Mouse (Mus musculus): ENCODE measurements at regions not wholly inside any gene's neighbourhood (a gene's known extent, or its start where the extent isn't known, plus 50 kb on each side); places are given as distances from the start of the nearest gene placed in this dataset.

DNA sequence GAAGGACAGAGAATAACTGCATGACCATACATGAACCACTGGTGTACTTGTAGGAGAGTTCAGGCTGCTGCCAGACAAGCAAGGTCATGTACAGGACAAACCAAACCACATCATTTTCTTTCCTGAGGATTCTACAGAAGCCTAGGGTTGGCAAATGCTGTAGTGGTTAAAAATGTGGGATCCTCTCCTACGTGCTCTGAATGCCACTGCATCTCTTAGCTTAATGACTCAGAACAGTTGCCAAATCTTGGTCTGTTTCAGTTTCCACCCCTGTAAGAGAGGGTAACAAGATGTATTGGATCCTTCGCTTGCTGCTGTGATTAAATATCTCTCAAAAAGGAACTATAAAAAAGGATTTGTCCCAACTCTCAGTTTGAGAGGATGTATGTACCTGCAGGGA is 938.1 kb downstream of the 4930444P10Rik start:
- no peak overlapping the region for H3K9ac ChIP-seq
- 87% methylated on average over 2 of the region's 2 CpGs for WGBS
- H3K27me3 ChIP-seq, result no peaks in the 10 kb centered on the region
- no peak overlapping the region for H3K4me3 ChIP-seq
- no peaks in the 10 kb centered on the region for H3K4me1 ChIP-seq
- ATAC-seq (ENCODE audit: insufficient number of reproducible peaks, insufficient read depth, low FRiP score, low TSS enrichment), result no peak
- no peak overlapping the region for H3K4me2 ChIP-seq (replicated peaks)
- no peak overlapping the region for H3K27ac ChIP-seq
- H3K9me3 ChIP-seq, result no peaks in the 10 kb centered on the region
- H3K36me3 ChIP-seq, result no peaks in the 10 kb centered on the region

DNA sequence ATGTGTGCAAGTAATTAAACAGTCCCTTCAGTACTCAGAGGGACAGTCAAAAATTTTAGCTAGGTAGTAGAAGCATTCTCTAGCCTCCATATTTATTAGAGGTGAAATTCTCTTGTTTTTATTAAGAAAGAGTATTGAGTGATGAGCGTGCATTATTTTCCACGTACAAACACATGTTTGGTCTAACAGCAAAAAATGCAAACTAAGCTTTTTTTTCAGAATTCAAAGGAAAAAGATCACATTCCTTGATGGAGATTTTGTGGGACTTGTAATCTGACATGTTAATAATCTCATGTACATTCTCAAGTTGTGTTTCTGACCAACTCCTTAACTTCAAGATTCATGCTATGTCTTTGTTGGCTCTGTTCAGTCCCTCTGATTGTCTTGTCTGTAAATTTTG is 939.2 kb downstream of the 4930444P10Rik start:
- no peaks in the 10 kb centered on the region for H3K36me3 ChIP-seq
- H3K4me3 ChIP-seq, result no peak overlapping the region
- WGBS, result 85% methylated on average over 2 of the region's 2 CpGs
- no peaks in the 10 kb centered on the region for H3K9me3 ChIP-seq
- H3K4me1 ChIP-seq, result no peaks in the 10 kb centered on the region
- no peaks in the 10 kb centered on the region for H3K27me3 ChIP-seq
- H3K4me2 ChIP-seq (replicated peaks), result no peak overlapping the region
- H3K9ac ChIP-seq, result no peak overlapping the region
- ATAC-seq (ENCODE audit: insufficient number of reproducible peaks, insufficient read depth, low FRiP score, low TSS enrichment), result no peak
- H3K27ac ChIP-seq, result no peak overlapping the region

DNA sequence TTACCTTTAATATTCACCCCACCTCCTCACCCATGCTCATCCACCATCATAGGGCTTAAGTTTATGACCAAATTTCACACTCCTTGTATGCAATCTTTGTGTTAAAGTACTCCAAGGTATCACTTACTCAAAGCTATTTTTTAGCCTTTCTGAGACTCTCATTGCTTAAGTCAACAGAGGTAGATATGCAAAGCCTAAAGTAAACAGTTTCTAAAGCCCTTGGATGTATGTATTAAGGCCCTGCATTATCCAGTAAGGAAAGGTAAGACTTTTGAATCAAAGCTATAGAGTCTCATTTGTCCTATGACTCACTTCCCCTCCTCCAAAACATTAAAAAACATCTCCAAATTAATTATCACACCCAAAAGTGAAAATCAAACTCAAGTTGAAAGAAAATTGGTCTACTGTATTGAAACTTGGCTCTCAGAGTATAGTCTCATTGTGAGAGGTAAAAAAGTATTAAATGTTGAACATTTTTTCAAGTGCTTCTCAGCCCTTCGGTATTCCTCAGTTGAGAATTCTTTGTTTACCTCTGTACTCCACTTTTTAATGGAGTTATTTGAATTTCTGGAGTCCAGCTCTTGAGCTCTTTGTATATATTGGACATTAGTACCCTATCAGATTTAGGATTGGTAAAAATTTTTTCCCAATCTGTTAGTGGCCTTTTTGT is 949.1 kb downstream of the 4930444P10Rik start:
- Histone ChIP-seq H3K9ac (no peak overlapping the region), H3K4me2 (replicated peaks) (no peak overlapping the region), H3K4me1 (no peaks in the 10 kb centered on the region), H3K27me3 (no peaks in the 10 kb centered on the region), H3K9me3 (no peaks in the 10 kb centered on the region), H3K27ac (no peak overlapping the region), H3K4me3 (no peak overlapping the region), H3K36me3 (no peaks in the 10 kb centered on the region)
- 85% methylated on average over 1 of the region's 1 CpGs for WGBS
- ATAC-seq (ENCODE audit: insufficient number of reproducible peaks, insufficient read depth, low FRiP score, low TSS enrichment), result no peak

DNA sequence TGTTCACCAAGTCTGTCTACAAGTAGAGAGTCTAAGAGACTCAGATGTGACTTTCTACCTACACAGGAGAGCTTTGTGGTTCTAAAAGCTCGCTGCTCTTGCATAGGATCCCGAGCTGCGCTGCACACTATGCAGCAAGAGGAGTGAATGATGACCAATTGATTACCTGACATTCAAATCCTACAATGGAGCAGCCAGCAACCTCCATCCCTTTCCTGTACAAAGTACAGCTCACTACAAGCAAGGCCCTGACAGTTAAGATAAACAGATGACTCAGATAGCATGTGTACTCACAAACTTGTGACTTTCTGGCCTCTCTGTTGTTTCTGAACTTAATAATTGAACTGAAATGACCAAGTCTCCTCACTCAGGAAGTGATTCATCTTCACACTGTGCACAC is 974.7 kb downstream of the 4930444P10Rik start:
- H3K27ac ChIP-seq, result no peak overlapping the region
- 78% methylated on average over 3 of the region's 3 CpGs for WGBS
- no peak for ATAC-seq (ENCODE audit: insufficient number of reproducible peaks, insufficient read depth, low FRiP score, low TSS enrichment)

DNA sequence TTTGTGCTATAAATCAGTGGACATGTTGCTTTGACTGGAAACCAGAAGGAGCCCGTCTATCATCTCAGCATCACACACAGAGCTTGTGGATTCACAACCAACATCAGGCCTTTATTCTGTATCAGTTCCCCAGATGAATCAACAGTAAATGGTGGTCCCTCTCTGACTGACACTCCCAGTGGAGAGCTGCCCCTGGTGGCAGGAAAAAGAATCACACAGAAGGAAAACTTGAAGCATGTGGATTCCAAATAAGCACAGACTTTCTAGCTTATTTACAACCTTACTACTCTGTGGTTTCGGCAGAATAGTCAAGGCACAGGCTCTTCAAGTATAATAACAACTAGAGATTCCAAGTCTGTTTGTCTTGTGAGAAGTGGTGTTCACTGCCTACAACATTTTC is 981.7 kb downstream of the 4930444P10Rik start:
- Histone ChIP-seq H3K36me3 (no peaks in the 10 kb centered on the region), H3K9me3 (no peaks in the 10 kb centered on the region), H3K9ac (no peak overlapping the region), H3K4me1 (no peaks in the 10 kb centered on the region), H3K27ac (no peak overlapping the region), H3K4me2 (replicated peaks) (no peak overlapping the region), H3K4me3 (no peak overlapping the region), H3K27me3 (no peaks in the 10 kb centered on the region)
- ATAC-seq (ENCODE audit: insufficient number of reproducible peaks, insufficient read depth, low FRiP score, low TSS enrichment), result no peak
- 81% methylated on average over 2 of the region's 2 CpGs for WGBS

More for the DNA sequence above, 974.7 kb downstream of the 4930444P10Rik start:
- no peak overlapping the region for H3K4me2 ChIP-seq (replicated peaks)
- H3K9me3 ChIP-seq, result no peaks in the 10 kb centered on the region
- H3K36me3 ChIP-seq, result no peaks in the 10 kb centered on the region
- H3K4me1 ChIP-seq, result no peaks in the 10 kb centered on the region
- no peaks in the 10 kb centered on the region for H3K27me3 ChIP-seq
- H3K4me3 ChIP-seq, result no peak overlapping the region
- H3K9ac ChIP-seq, result no peak overlapping the region

DNA sequence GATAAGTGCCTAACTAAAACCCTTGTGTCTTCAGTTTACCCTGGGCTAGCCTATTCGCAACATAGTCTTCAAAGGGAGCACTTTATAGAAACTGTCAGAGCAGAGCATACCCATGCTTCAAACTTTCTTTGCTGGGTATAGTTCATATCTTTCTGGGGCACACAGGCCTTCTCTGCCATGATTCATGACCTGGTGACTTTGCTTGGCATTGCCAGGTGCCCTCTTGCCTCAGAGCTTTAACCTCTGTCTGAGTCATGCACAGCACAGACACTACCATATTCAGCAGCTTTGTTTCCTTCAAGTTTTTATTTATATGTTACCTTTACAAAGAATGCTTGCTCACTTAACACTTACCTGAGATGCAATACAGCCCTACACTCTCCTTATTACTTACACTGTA is 1022.8 kb downstream of the 4930444P10Rik start:
- Histone ChIP-seq H3K9ac (no peak overlapping the region), H3K4me3 (no peak overlapping the region), H3K36me3 (no peaks in the 10 kb centered on the region), H3K27ac (no peak overlapping the region), H3K27me3 (no peaks in the 10 kb centered on the region), H3K9me3 (no peaks in the 10 kb centered on the region), H3K4me1 (no peaks in the 10 kb centered on the region), H3K4me2 (replicated peaks) (no peak overlapping the region)
- ATAC-seq (ENCODE audit: insufficient number of reproducible peaks, insufficient read depth, low FRiP score, low TSS enrichment), result no peak
- WGBS, result 92% methylated on average over 1 of the region's 1 CpGs

DNA sequence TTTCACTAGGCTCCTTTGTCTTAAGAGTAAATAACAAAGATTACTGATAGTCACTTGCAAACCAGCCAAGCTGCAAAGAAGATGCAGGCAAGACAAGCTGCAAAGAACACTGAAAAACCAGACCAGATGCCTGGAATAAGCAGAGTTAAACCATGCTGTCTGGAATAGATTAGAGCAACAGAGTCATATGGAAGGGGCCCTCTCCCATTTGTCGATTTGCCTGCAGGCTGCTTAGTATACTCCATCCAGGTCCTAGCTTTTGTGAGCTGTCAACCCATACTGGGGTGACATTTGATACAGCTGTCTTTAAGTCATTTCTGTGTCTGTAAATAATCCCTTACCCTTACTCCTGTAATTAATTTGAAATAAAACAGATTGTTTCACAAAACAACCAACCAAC is 1059.1 kb downstream of the 4930444P10Rik start:
- Histone ChIP-seq H3K9ac (no peak overlapping the region), H3K36me3 (no peaks in the 10 kb centered on the region), H3K27me3 (no peaks in the 10 kb centered on the region), H3K4me3 (no peak overlapping the region), H3K4me2 (replicated peaks) (no peak overlapping the region), H3K4me1 (no peaks in the 10 kb centered on the region), H3K9me3 (no peaks in the 10 kb centered on the region), H3K27ac (0 out of 2 replicates have a peak overlapping the region, but pooled peaks have one; percentile 36)
- WGBS, result 28% methylated on average over 1 of the region's 1 CpGs
- 0 out of 2 replicates have a peak, but pooled peaks have one; percentile 67 for ATAC-seq (ENCODE audit: insufficient number of reproducible peaks, insufficient read depth, low FRiP score, low TSS enrichment)

DNA sequence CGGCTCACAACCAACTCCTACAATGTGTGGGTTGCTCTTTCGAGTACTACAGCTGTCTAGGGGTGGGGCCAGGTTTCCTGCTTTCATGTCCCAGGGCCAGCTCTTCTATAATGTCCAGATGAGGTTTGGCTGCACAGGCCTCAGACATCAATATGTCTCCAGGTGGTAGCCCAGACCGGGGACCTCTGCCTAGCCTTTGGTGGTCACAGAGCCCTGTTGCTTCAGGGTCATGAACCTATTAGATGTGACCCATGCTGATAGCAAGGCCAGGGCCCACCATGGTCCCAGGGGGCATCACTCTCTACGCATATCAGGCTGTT is 1074.7 kb downstream of the 4930444P10Rik start:
- H3K36me3 ChIP-seq, result no peaks in the 10 kb centered on the region
- H3K9ac ChIP-seq, result no peak overlapping the region
- H3K4me3 ChIP-seq, result no peak overlapping the region
- H3K4me2 ChIP-seq (replicated peaks), result no peak overlapping the region
- H3K9me3 ChIP-seq, result no peaks in the 10 kb centered on the region
- no peaks in the 10 kb centered on the region for H3K27me3 ChIP-seq
- no peaks in the 10 kb centered on the region for H3K4me1 ChIP-seq
- no peak overlapping the region for H3K27ac ChIP-seq
- no peak for ATAC-seq (ENCODE audit: insufficient number of reproducible peaks, insufficient read depth, low FRiP score, low TSS enrichment)
- 84% methylated on average over 4 of the region's 4 CpGs for WGBS

DNA sequence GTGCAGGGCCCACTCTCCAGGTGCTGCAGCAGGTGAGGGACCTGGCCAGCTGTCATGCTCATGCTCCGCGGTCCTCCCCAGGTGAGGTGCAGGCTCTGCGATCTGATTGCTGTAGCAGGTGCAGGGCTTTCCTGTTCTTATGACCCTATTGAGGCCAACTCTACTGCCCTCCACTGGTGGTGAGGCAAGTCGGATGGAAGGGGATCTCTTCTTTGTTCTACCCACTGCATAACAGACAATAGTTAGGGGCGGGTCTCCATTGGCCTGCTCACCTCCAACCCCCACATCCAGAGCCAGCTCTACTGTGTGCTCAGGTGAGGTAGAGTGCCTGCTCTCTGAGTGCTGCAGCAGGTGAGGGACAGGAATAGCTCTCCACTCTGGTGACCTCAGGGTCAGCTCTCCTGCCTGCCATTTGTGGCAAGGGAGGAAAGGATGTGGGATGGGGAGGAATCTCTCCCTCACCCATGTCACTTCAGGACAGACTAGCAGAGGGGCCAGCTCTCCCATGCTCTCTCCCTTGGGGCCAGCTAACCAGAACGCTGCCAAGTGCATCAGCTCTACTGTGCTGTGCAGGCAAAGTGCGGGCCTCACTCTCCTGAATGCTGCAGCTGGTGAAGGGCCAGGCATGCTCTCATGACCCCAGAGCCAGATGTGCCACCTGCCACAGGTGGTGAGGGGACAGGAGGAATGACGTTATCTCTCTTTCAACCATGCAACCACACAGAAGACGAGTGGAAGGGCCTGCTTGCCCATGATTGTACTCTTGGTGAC is 1075.3 kb downstream of the 4930444P10Rik start:
- Histone ChIP-seq H3K4me1 (no peaks in the 10 kb centered on the region), H3K27ac (no peak overlapping the region), H3K27me3 (no peaks in the 10 kb centered on the region), H3K9me3 (no peaks in the 10 kb centered on the region), H3K36me3 (no peaks in the 10 kb centered on the region), H3K9ac (no peak overlapping the region), H3K4me2 (replicated peaks) (no peak overlapping the region), H3K4me3 (no peak overlapping the region)
- WGBS, result 63% methylated on average over 9 of the region's 9 CpGs
- ATAC-seq (ENCODE audit: insufficient number of reproducible peaks, insufficient read depth, low FRiP score, low TSS enrichment), result 0 out of 2 replicates have a peak, but pooled peaks have one; percentile 56

DNA sequence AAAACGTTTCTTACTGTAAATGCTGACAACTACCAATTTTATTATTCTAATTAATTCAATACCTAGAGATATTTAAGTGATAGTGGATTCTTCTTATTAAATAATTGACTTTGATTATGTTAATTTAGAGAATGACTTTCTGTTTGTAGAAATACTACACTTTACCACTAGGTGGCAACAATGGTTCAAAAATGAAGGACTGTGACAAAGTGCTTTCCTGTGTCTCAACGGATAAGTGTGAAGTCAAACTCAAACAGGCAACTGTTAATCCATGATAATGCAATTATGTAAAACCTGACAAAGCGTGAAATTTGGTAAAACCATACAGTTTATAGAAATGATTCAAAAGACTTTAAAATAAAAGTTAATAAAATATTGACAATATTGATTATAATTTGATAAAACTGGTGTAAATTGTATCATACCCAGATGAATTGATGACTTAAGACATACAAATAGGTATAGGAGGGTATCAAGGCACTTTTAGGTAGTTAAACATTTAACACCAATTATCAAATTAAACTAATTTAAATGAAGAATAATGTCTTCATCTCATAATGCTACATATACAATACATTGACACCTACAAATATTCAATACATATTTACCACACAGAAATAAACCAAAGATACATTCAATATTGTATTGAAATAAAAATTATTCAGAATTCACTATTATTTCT is 1085.3 kb downstream of the 4930444P10Rik start:
- no peak for ATAC-seq (ENCODE audit: insufficient number of reproducible peaks, insufficient read depth, low FRiP score, low TSS enrichment)
- no peaks in the 10 kb centered on the region for H3K4me1 ChIP-seq
- no peak overlapping the region for H3K4me2 ChIP-seq (replicated peaks)
- WGBS, result 6% methylated on average over 3 of the region's 3 CpGs
- H3K27ac ChIP-seq, result no peak overlapping the region
- H3K4me3 ChIP-seq, result no peak overlapping the region
- no peaks in the 10 kb centered on the region for H3K9me3 ChIP-seq
- H3K36me3 ChIP-seq, result no peaks in the 10 kb centered on the region
- H3K9ac ChIP-seq, result no peak overlapping the region
- H3K27me3 ChIP-seq, result no peaks in the 10 kb centered on the region

DNA sequence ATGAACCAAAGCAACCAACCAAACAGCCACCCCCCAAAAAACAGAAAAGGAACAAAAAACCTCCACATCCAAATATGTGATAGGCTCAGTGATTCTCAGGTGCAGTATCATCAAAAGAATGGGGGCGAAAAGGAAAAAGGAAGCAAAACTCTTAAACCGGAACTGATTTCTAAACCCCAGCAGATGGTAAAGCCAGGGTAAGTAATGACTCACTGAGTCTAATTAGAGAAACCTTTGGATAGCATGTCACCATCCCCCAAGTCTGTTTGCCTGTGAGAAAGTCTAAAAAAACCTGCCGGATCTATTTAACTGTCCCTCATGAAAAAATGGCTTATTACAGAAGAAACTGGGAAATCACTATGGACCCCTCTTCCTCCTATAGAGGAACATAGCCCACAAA is 1097.8 kb downstream of the 4930444P10Rik start:
- Histone ChIP-seq H3K36me3 (no peaks in the 10 kb centered on the region), H3K4me1 (no peaks in the 10 kb centered on the region), H3K4me2 (replicated peaks) (no peak overlapping the region), H3K9ac (no peak overlapping the region), H3K4me3 (no peak overlapping the region), H3K27me3 (no peaks in the 10 kb centered on the region), H3K9me3 (no peaks in the 10 kb centered on the region), H3K27ac (no peak overlapping the region)
- no peak for ATAC-seq (ENCODE audit: insufficient number of reproducible peaks, insufficient read depth, low FRiP score, low TSS enrichment)
- WGBS, result 84% methylated on average over 3 of the region's 3 CpGs
